Mouse (Mus musculus) lung, embryonic 15.5 days (tissue): Measurements from ENCODE around the gene Gde1. TPM values are rescaled to one million over a fixed set of nuclear protein-coding genes. Genes with fewer than 3 reads are reported as not detected.

Source experiments
- ATAC-seq: fragments of 200-750 bp; cut with Nextera tagmentation; 2 replicates; pipeline ENCODE4 v1.8.0; 2017; ENCODE audit warnings: moderate number of reproducible peaks, borderline replicate concordance; ENCODE audit not compliant: low FRiP score, low TSS enrichment; ENCODE audit errors: extremely low read depth
- H3K27ac ChIP-seq: fragments of 300-500 bp; sonication (generic); 2 replicates; pipeline ENCODE4 v1.5.1; 2015; ENCODE audit warnings: moderate library complexity, mild to moderate bottlenecking, inconsistent platforms
- H3K27me3 ChIP-seq: fragments of 300-500 bp; sonication (generic); 2 replicates; pipeline ENCODE4 v1.6.1; 2015; ENCODE audit warnings: inconsistent platforms
- H3K36me3 ChIP-seq: fragments of 300-500 bp; sonication (generic); 2 replicates; pipeline ENCODE4 v1.6.1; 2015; ENCODE audit warnings: inconsistent platforms
- H3K4me1 ChIP-seq: fragments of 300-500 bp; sonication (generic); 2 replicates; pipeline ENCODE4 v1.6.1; 2015; ENCODE audit warnings: inconsistent platforms
- H3K4me2 ChIP-seq: fragments of 300-500 bp; sonication (generic); 2 replicates; pipeline ENCODE4 v1.6.1; 2015; ENCODE audit warnings: inconsistent platforms, mild to moderate bottlenecking, moderate library complexity
- H3K4me3 ChIP-seq: fragments of 300-500 bp; sonication (generic); 2 replicates; pipeline ENCODE4 v1.5.1; 2015; ENCODE audit warnings: mild to moderate bottlenecking, inconsistent platforms
- H3K9ac ChIP-seq: fragments of 300-500 bp; sonication (generic); 2 replicates; pipeline ENCODE4 v1.6.1; 2015; ENCODE audit warnings: inconsistent platforms
- H3K9me3 ChIP-seq: fragments of 300-500 bp; sonication (generic); 2 replicates; pipeline ENCODE4 v1.6.1; 2016; ENCODE audit warnings: inconsistent platforms
- WGBS: fragments of 180-500 bp; shearing (Covaris S2); methylation state at CpG from one replicate; pipeline ENCODE4 v1.1.7; 2015; 5-methylcytosine and 5-hydroxymethylcytosine counted together
- polyA plus RNA-seq: library from polyadenylated mRNA; unstranded; fragments of >200 nt; fragmentation: Nextera tagmentation; extraction: Ambion mirVana; gene quantifications from 2 replicates; pipeline ENCODE4 v1.2.1, GENCODE M21; 2015

Gde1 gene
- polyA plus RNA-seq, 1 experiment from 2014 or later = 128 TPM

DNA sequence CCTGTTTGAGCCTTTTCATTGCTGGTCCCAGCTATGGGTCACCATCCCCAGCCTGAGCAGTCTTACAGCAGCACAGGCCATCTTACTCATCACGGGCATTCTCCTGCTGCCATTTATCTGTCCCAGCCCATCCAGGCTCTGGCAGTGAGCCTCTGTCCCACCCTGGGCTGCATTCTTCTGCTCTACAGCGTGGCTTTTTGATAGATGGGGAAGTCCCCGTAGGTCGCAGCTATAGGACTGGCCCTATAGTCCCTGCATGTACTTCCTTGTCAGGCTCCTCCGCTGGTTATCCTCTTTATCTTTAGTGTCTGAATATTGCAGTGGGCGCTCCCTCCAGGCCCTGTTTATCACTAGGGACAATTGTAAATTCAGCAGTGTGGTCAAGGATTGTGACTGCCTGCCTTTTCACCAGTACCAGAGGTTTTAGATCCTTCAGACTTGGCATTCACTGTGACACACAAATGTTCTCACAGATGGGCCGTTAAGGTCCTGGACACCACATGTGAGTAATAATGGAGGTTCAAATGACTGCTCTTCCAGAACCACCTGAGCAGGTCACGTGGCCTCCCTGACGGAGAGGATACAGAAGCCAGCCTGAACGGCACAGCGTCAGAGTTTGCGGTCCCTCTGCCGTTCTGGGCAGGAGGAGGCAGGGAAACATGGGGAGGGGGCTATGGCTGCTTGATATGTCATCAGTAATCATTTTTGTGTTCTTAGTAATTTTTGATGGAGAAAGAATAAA is 23.4 kb upstream of the Gde1 start:
- ATAC-seq = no peak
- peaks cover 5% of the 10 kb centered on the region; the same call in 1 of the 2 replicates for H3K4me1 ChIP-seq
- no peak overlapping the region for H3K4me2 ChIP-seq
- WGBS = 90% methylated on average over 13 of the region's 13 CpGs
- no peaks in the 10 kb centered on the region for H3K9me3 ChIP-seq
- no peak overlapping the region for H3K9ac ChIP-seq
- no peak overlapping the region for H3K27ac ChIP-seq
- peaks cover 58% of the 10 kb centered on the region for H3K36me3 ChIP-seq
- no peak overlapping the region for H3K4me3 ChIP-seq
- H3K27me3 ChIP-seq = no peaks in the 10 kb centered on the region

DNA sequence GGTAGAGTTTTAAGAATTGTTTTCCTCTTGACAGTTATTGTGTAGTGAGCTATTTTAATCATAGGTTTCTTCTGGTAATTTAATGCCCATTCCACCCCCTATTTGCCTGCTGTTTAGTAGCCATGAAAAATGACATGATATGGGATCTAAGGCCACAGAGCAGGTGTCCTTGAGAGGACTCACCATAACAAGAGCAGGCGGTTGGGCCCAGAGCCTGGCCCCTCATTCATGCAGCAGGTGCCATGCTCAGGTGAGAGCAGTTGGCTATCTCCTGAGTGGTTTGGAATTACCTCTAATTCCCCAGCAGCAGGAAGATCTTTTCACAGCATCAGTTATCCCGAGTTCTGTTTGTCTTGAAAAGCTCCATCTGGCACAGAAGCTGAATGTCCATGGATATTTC is 19.9 kb upstream of the Gde1 start:
- Histone ChIP-seq H3K27ac (no peak overlapping the region), H3K9me3 (no peaks in the 10 kb centered on the region), H3K36me3 (peaks cover 56% of the 10 kb centered on the region), H3K4me3 (no peak overlapping the region), H3K4me1 (peaks cover 7% of the 10 kb centered on the region; the same call in 1 of the 2 replicates), H3K9ac (no peak overlapping the region), H3K4me2 (no peak overlapping the region), H3K27me3 (no peaks in the 10 kb centered on the region)
- WGBS = 77% methylated on average over 2 of the region's 2 CpGs
- no peak for ATAC-seq

DNA sequence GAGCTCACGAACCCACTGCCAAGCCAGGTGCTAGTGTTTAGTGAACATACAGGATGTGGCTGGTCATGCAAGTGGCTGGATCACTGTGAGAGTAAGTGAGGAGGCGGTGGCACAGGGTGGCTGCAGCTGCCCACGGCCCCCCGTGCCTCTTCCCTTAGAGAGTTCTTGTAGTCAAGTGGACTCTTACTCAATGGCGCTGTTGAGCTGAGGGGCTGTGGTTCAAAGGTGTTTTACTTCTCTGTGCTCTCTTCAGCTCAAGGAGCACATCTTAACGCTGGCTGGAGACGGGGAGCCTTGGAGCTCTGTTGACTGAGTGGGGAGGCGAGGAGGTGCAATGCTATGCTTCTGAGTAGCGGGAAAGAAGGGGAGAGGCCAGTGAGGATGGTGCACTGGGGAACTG is 18.3 kb upstream of the Gde1 start:
- Histone ChIP-seq H3K9me3 (no peaks in the 10 kb centered on the region), H3K9ac (no peak overlapping the region), H3K36me3 (peaks cover 46% of the 10 kb centered on the region), H3K4me2 (no peak overlapping the region), H3K27ac (peak overlapping the region; percentile 71), H3K27me3 (no peaks in the 10 kb centered on the region), H3K4me1 (peaks cover 7% of the 10 kb centered on the region; the same call in 1 of the 2 replicates), H3K4me3 (no peak overlapping the region)
- ATAC-seq = peak; percentile 86
- WGBS = 61% methylated on average over 9 of the region's 9 CpGs

DNA sequence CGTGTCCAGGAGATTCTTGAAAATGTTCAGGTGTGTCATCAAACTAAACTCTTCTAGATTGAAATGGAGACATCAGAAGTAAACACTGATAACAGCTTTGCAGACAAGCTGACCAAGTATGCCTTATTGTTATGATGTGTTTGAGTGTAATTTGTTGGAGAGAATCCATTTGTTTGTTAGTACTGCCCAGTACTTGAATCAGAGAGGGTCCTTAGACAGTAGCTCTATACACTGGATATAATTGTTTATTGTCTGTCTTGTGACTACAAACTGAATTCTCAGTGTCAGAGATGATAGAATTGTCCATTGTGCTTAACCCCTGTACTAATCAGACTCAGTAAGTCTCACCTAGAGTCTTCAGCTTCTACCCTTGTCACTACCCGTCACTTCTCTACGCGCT is 12.5 kb upstream of the Gde1 start:
- Histone ChIP-seq H3K4me2 (no peak overlapping the region), H3K9ac (no peak overlapping the region), H3K27ac (no peak overlapping the region), H3K9me3 (no peaks in the 10 kb centered on the region), H3K27me3 (no peaks in the 10 kb centered on the region), H3K4me1 (peaks cover 6% of the 10 kb centered on the region), H3K4me3 (no peak overlapping the region), H3K36me3 (peaks cover 25% of the 10 kb centered on the region)
- ATAC-seq = no peak
- 87% methylated on average over 4 of the region's 4 CpGs for WGBS

DNA sequence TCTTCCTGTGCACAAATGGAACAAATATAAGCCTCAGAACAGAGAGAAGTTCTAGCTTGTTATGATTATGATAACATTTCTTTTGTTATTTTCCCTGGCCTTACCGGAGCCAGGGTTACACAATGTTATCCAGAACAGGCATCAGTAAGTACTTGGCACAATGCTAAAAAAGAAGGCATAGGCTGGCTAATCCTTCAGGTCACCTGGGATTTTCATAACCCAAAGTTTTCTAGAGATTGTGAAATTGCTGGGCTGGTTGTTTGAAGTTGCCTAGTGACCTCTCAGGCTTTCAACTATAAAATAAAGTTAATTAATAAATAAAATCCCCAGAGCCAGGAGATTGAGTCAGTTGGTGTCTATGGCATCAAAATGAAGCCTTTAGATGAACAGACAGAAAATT is 9.3 kb upstream of the Gde1 start:
- Histone ChIP-seq H3K9ac (no peak overlapping the region), H3K27ac (no peak overlapping the region), H3K36me3 (peaks cover 13% of the 10 kb centered on the region), H3K4me1 (peaks cover 9% of the 10 kb centered on the region), H3K27me3 (no peaks in the 10 kb centered on the region), H3K4me3 (no peak overlapping the region), H3K4me2 (no peak overlapping the region), H3K9me3 (no peaks in the 10 kb centered on the region)
- ATAC-seq = no peak
- WGBS = 84% methylated on average over 1 of the region's 1 CpGs

DNA sequence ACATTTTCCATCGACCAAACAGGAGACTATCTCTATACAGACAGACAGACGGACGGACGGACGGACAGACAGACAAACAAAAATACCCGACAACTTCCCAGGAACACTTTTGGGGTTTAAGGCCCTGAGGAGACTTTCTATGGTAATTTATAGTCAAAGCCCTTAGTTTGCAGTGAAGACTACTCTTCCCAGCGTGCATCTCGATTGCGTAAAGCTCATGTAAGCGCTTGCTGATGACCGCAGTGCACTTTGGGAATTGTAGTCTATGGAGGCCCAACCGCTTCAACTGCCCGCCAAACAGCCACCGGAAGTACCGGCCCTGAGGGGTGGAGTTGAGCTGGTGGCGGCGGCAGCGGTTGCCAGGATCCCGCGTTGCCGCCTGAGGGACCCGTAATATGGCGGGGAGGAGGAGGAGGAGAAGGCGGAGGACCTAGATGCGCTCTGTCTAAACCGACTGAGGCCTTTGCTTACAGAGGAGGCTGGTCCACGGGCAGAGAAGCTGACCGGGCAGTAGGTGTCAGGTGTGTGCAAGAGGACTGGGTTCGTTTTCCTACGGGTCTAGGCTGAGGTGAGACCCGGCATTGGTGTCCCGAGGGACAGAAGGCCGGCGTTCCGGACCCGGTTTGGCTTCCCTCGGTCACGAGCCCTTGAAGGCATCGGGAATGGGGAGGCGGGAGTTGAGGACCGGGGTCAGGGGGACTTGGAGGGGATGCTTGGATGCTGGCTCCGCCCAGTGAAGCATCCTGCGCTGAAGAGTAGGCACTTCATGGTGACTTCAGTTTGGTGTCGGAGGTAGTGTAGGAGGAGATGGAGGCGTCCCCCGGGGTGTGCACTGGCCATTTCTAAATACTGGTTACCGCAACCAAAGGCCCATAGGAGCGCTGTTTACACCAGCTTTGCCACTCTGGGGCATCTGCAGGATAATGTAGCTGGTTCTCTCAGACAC is 6.9 kb upstream of the Gde1 start, which contains the start of gene Ccp110:
TSS of gene Ccp110 (plus strand) at position 325 of the 946 bp plus-strand sequence.
- WGBS = 1% methylated on average over 48 of the region's 48 CpGs
- peak within 1 kb of the TSS; percentile 58 for H3K9ac ChIP-seq
- peaks cover 9% of the 10 kb centered on the region for H3K4me1 ChIP-seq
- H3K4me2 ChIP-seq = peak within 1 kb of the TSS; percentile 83
- no peaks in the 10 kb centered on the region for H3K9me3 ChIP-seq
- H3K4me3 ChIP-seq = peak within 1 kb of the TSS; percentile 80
- peak; percentile 98 for ATAC-seq
- peaks cover 3% of the 10 kb centered on the region for H3K36me3 ChIP-seq
- H3K27me3 ChIP-seq = no peaks in the 10 kb centered on the region
- H3K27ac ChIP-seq = peak within 1 kb of the TSS; percentile 29; the same call in 1 of the 2 replicates

DNA sequence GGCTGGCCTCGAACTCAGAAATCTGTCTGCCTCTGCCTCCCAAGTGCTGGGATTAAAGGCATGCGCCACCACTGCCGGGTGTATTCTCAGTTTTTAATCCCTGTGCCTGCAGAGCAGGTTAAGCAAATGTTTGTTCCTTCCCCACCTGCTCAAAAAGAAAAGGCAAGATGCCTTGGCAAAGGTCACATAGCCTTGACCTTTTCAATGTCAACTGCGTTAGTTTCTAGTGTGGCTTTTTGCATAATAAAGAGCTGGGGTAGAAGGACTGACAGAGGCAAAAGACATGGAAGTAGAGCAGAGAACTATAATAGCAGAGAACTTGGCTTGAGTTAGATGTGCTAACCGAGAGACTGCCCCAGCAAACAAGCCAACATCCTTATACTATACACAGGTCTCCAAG is 5.2 kb upstream of the Gde1 start:
- 65% methylated on average over 5 of the region's 5 CpGs for WGBS
- ATAC-seq = no peak

DNA sequence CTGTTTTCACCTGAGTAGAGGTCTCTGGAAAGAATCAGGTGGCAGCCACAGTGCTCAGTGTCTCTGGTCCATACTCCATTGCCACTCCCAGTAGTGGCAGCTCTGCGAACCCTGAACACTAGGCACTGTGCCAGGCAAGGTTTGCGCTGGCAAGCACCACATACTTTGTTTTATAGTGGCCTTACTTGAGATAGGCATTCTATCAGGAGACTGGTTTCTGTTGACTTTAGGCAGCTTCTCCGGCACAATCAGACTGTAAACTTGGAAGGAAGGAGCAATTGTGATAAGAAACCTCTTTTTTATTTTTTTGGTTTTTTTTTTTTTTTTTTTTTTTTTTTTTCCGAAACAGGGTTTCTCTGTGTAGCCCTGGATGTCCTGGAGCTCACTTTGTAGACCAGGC is 2.4 kb upstream of the Gde1 start:
- no peak for ATAC-seq
- Histone ChIP-seq H3K4me2 (no peak overlapping the region), H3K36me3 (no peaks in the 10 kb centered on the region), H3K27me3 (no peaks in the 10 kb centered on the region), H3K4me3 (no peak overlapping the region), H3K4me1 (peaks cover 29% of the 10 kb centered on the region), H3K9ac (no peak overlapping the region), H3K9me3 (no peaks in the 10 kb centered on the region), H3K27ac (no peak overlapping the region)
- WGBS = 49% methylated on average over 4 of the region's 4 CpGs

More for the DNA sequence above, 5.2 kb upstream of the Gde1 start:
- Histone ChIP-seq H3K4me3 (no peak overlapping the region), H3K4me2 (no peak overlapping the region), H3K27me3 (no peaks in the 10 kb centered on the region), H3K27ac (no peak overlapping the region), H3K36me3 (no peaks in the 10 kb centered on the region), H3K4me1 (peaks cover 14% of the 10 kb centered on the region), H3K9me3 (no peaks in the 10 kb centered on the region), H3K9ac (no peak overlapping the region)

DNA sequence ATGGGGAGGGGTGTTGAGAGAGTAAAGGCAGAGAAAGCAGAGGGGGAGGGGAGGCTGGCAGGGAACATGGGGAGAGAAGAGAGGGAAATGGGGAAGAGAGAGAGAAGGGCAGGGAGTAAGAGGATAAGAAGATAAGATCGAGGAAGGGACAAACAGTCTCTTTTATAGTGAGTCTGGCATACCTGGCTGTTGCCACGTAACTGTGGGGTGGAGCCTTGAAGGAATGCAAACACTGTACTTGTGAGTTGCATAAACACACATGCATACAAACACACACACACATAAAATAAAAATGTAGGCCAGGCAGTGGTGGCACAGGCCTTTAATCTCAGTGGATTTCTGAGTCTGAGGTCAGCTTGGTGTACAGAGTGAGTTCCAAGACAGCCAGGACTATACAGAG is 1.6 kb upstream of the Gde1 start:
- WGBS = 32% methylated on average over 2 of the region's 2 CpGs

DNA sequence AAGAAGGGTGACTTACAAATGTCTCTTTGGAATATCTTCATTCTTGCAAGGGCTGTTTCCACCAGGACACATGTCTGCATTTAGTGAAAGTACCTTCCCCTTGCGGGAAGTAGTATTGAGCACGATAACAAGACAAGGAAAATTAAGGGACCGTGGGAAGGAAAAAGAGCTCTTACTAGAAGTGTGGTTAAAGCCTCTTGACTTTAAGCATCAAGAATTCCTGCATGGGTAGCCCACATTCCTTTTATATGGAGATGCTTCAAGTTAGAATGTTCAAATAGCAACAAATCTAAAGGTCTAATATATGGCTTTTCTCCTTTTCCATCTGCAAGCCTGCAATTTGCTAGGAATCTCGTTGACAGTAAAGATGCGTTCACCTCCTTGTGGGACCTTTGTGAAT is 910 bp upstream of the Gde1 start:
- H3K9ac ChIP-seq = no peak overlapping the region
- no peak for ATAC-seq
- peaks cover 28% of the 10 kb centered on the region for H3K4me1 ChIP-seq
- H3K9me3 ChIP-seq = no peaks in the 10 kb centered on the region
- no peak overlapping the region for H3K4me3 ChIP-seq
- H3K27ac ChIP-seq = peak overlapping the region; percentile 91
- no peaks in the 10 kb centered on the region for H3K36me3 ChIP-seq
- no peaks in the 10 kb centered on the region for H3K27me3 ChIP-seq
- WGBS = 70% methylated on average over 5 of the region's 5 CpGs
- H3K4me2 ChIP-seq = no peak overlapping the region

More for the DNA sequence above, 1.6 kb upstream of the Gde1 start:
- H3K27me3 ChIP-seq = no peaks in the 10 kb centered on the region
- H3K9ac ChIP-seq = no peak overlapping the region
- H3K4me3 ChIP-seq = no peak overlapping the region
- H3K36me3 ChIP-seq = no peaks in the 10 kb centered on the region
- H3K4me1 ChIP-seq = peaks cover 28% of the 10 kb centered on the region
- no peaks in the 10 kb centered on the region for H3K9me3 ChIP-seq
- no peak overlapping the region for H3K4me2 ChIP-seq
- H3K27ac ChIP-seq = no peak overlapping the region
- no peak for ATAC-seq

DNA sequence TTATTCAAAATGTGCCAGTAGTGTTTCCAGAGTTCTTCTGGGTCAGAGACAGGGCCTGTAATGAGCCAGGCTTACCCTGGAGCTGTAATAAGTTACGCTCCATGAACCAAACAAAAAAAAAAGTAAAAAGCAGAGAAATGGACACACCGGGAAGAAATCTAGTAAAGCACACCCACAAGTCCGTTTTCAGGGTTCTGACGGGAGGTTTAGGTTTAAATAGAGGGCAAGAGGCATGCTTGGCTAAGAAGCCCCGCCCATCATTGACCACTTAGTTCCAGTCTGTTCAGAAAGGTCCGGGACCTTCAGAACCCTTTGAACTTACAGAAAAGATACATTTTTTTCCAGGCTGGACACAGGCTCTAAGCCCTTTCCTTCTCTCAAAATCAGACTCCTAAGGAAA is 473 bp upstream of the Gde1 start:
- no peak overlapping the region for H3K9ac ChIP-seq
- 28% methylated on average over 6 of the region's 6 CpGs for WGBS
- H3K27ac ChIP-seq = peak overlapping the region; percentile 91
- ATAC-seq = no peak
- peak overlapping the region; percentile 83 for H3K4me2 ChIP-seq
- peaks cover 28% of the 10 kb centered on the region for H3K4me1 ChIP-seq
- no peaks in the 10 kb centered on the region for H3K9me3 ChIP-seq
- H3K36me3 ChIP-seq = no peaks in the 10 kb centered on the region
- H3K4me3 ChIP-seq = peak overlapping the region; percentile 90
- H3K27me3 ChIP-seq = no peaks in the 10 kb centered on the region
